11 mouse cellular contexts compared by ENCODE assay signal in the genomic region with DNA sequence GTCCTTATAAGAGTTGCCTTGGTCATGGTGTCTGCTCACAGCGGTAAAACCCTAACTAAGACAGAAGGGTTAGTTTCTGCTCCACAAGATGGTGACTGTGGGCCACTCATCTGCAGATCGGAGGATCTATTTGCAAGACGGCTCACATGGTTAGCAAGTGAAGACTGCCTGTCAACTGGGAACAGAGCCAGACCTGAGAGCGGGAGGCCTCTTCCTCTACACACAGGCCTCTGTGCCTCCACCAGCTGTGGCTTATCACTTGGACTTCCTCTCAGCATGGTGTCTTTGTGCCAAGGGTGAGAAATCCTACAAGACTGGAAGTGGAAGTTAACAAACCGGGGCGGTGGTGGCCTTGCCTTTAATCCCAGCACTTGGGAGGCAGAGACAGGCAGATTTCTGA.
A peak's percentile ranks its signal among the peaks of the same experiment; 100 is the strongest.
DNase-seq lines count a peak whose midpoint lies in the region.
"Had no signal": no experiment of that assay in that cellular context is flagged by ENCODE, and none has a peak within 500 bp of the region (broad histone marks: within the 10 kb centered on the region; RNA-seq: fewer than 3 reads in every experiment).

No protein-coding gene starts in this region.

- intact Hi-C loops in gastrocnemius, postnatal 14 days (cut with DNase I; ENCODE audit: low total_unique reads): no loop called here
- intact Hi-C loops in gastrocnemius, postnatal 36 days (cut with DNase I): no loop called here

- no peaks in the 10 kb centered on the region for H3K79me2 ChIP-seq in macrophage (ENCODE audit: inconsistent target)

- 15% methylated on average over 6 of the region's 6 CpGs for WGBS in macrophage (ENCODE audit: missing documents)

- H3K4me3 ChIP-seq in macrophage (ENCODE audit: inconsistent target): no peak overlapping the region
- H3K4me3 ChIP-seq: embryonic facial prominence, embryonic 15.5 days had no signal

- peak; percentile 24 for DNase-seq in gastrocnemius, postnatal 14 days
- no peak for DNase-seq in gastrocnemius, postnatal 36 days
- peak; percentile 90 for DNase-seq in 416B (ENCODE audit: low read depth)
- peak; percentile 46 for DNase-seq in heart, postnatal 4 days
- no peak for DNase-seq in retina, postnatal 1 day
- DNase-seq in adrenal gland, postnatal 14 days: no peak
- no peak for DNase-seq in embryo, embryonic 10 days (ENCODE audit: low spot score)
- DNase-seq: adrenal gland, postnatal 25 days; midbrain, embryonic 14.5 days had no signal

- H3K27ac ChIP-seq in macrophage: peak overlapping the region; percentile 75
- H3K27ac ChIP-seq: embryonic facial prominence, embryonic 15.5 days had no signal

- H3K36me3 ChIP-seq in macrophage (ENCODE audit: inconsistent target): no peaks in the 10 kb centered on the region
- H3K36me3 ChIP-seq: embryonic facial prominence, embryonic 15.5 days had no signal

Comparison
In these comparisons a context has a peak if more than half of its experiments do, and no peak if none do; other contexts are left out.
1. DNase-seq: peak in gastrocnemius, postnatal 14 days (single experiment), 416B (single experiment) and heart, postnatal 4 days (single experiment); none in gastrocnemius, postnatal 36 days (0 of 2), retina, postnatal 1 day (single experiment), adrenal gland, postnatal 14 days (single experiment) and embryo, embryonic 10 days (single experiment).